Mouse (Mus musculus) E14TG2a.4 (cell line): ENCODE data around the gene Cd2.

Source experiments
- CTCF ChIP-seq: conservative IDR thresholded peaks from 2 replicates; pipeline ENCODE4 v1.5.1; 2014; ENCODE audit warnings: low read length
- NANOG ChIP-seq: IDR thresholded peaks from 2 replicates; pipeline ENCODE4 v1.6.1; 2014; ENCODE audit warnings: borderline replicate concordance, low read length, mixed read lengths
- POU5F1 ChIP-seq: IDR thresholded peaks from 2 replicates; pipeline ENCODE4 v1.6.1; 2014; ENCODE audit warnings: low read length, borderline replicate concordance

DNA sequence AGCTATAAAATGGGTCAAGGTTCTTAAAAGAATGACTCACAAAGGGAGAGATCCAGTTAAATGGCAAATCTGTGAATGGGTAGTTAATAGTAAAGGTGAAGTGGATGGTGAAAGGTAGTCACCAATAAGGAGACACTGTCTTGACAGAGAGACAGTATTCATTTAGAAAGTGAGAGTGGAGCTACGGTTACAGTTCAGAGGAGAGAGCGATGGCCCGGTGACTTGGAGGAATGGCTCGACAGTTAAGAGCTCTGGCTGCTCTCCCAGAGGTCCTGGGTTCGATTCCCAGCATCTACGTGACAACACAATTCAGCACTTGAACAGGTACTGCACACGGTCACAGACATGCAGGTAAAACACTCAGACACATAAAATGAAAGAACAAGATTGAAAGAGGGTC lies 2.3 kb upstream of the Cd2 start:
- TF ChIP-seq CTCF, result no peak
- no peak for TF ChIP-seq POU5F1
- no peak for TF ChIP-seq NANOG
